Mouse (Mus musculus): ENCODE data around the gene Phf24. TPM values are rescaled to one million over a fixed set of nuclear protein-coding genes. Genes with fewer than 3 reads are reported as not detected.

Phf24 gene
- total RNA-seq, 2 experiments from 2014 or later, result 333 to 352 TPM

- DNase-seq (ENCODE audit: low spot score in 2 of 2), result no peak
- intact Hi-C loops (cut with DNase I), result no loop called here
Measured at GRCm38 (mm10) chr4:42903942-42904341, 12.5 kb upstream of the Phf24 start.

- no peak for DNase-seq (ENCODE audit: low spot score in 2 of 2)
- intact Hi-C loops (cut with DNase I), result no loop called here
Measured at GRCm38 (mm10) chr4:42904523-42904922, 11.9 kb upstream of the Phf24 start.

- intact Hi-C loops (cut with DNase I), result no loop called here
- DNase-seq (ENCODE audit: low spot score in 2 of 2), result no peak
Measured at GRCm38 (mm10) chr4:42904966-42905365, 11.5 kb upstream of the Phf24 start.

- DNase-seq (ENCODE audit: low spot score in 2 of 2), result peak in 1 of 2 experiments; percentile 2
- intact Hi-C loops (cut with DNase I), result no loop called here
Measured at GRCm38 (mm10) chr4:42913391-42913790, 3.1 kb upstream of the Phf24 start.

- intact Hi-C loops (cut with DNase I), result loop anchor here (5.0 kb wide), 1 partner anchor 38 kb away; no protein-coding TSS in a partner anchor
- DNase-seq (ENCODE audit: low spot score in 2 of 2), result no peak
Measured at GRCm38 (mm10) chr4:42915311-42915710, 1.1 kb upstream of the Phf24 start.

GRCm38 (mm10) chr4:42915966-42916365 lies 494 bp upstream of the Phf24 start:
- DNase-seq (ENCODE audit: low spot score in 2 of 2), result peak in 1 of 2 experiments; percentile 6
- intact Hi-C loops (cut with DNase I), result loop anchor here (5.0 kb wide), 1 partner anchor 39 kb away; no protein-coding TSS in a partner anchor

GRCm38 (mm10) chr4:42917402-42917774 lies 928 bp downstream of the Phf24 start:
- peak; percentile 40 to 66 for DNase-seq (ENCODE audit: low spot score in 2 of 2)
- intact Hi-C loops (cut with DNase I), result loop anchor here (1.0 to 5.0 kb wide), 2 partner anchors 32 to 40 kb away; partner anchors contain the start of gene Dnajb5

GRCm38 (mm10) chr4:42920726-42921125 lies 4.3 kb downstream of the Phf24 start:
- intact Hi-C loops (cut with DNase I), result loop anchor here (5.0 kb wide), 1 partner anchor 33 kb away; no protein-coding TSS in a partner anchor
- peak; percentile 12 to 17 for DNase-seq (ENCODE audit: low spot score in 2 of 2)

GRCm38 (mm10) chr4:42921536-42921935 lies 5.1 kb downstream of the Phf24 start:
- intact Hi-C loops (cut with DNase I), result loop anchor here (5.0 kb wide), 1 partner anchor 34 kb away; no protein-coding TSS in a partner anchor
- DNase-seq (ENCODE audit: low spot score in 2 of 2), result peak; percentile 40 to 53

- intact Hi-C loops (cut with DNase I), result loop anchor here (5.0 kb wide), 1 partner anchor 35 kb away; no protein-coding TSS in a partner anchor
- DNase-seq (ENCODE audit: low spot score in 2 of 2), result peak in 1 of 2 experiments; percentile 46
Measured at GRCm38 (mm10) chr4:42922056-42922455, 5.6 kb downstream of the Phf24 start.

- intact Hi-C loops (cut with DNase I), result loop anchor here (5.0 kb wide), 1 partner anchor 35 kb away; no protein-coding TSS in a partner anchor
- DNase-seq (ENCODE audit: low spot score in 2 of 2), result peak in 1 of 2 experiments; percentile 14
Measured at GRCm38 (mm10) chr4:42922461-42922860, 6.0 kb downstream of the Phf24 start.

GRCm38 (mm10) chr4:42924095-42924710 lies 7.7 kb downstream of the Phf24 start:
- DNase-seq (ENCODE audit: low spot score in 2 of 2), result peak; percentile 31 to 38
- intact Hi-C loops (cut with DNase I), result loop anchor here (5.0 kb wide), 1 partner anchor 37 kb away; no protein-coding TSS in a partner anchor

GRCm38 (mm10) chr4:42928209-42928608 lies 11.7 kb downstream of the Phf24 start:
- intact Hi-C loops (cut with DNase I), result no loop called here
- DNase-seq (ENCODE audit: low spot score in 2 of 2), result peak; percentile 2 to 3

- intact Hi-C loops (cut with DNase I), result no loop called here
- peak; percentile 2 for DNase-seq (ENCODE audit: low spot score in 2 of 2)
Measured at GRCm38 (mm10) chr4:42928952-42929351, 12.5 kb downstream of the Phf24 start.

- intact Hi-C loops (cut with DNase I), result no loop called here
- peak; percentile 2 to 3 for DNase-seq (ENCODE audit: low spot score in 2 of 2)
Measured at GRCm38 (mm10) chr4:42932229-42932969, 15.9 kb downstream of the Phf24 start.

GRCm38 (mm10) chr4:42933630-42934029 lies 17.2 kb downstream of the Phf24 start:
- DNase-seq (ENCODE audit: low spot score in 2 of 2), result peak; percentile 60 to 73
- intact Hi-C loops (cut with DNase I), result no loop called here

GRCm38 (mm10) chr4:42941396-42941795 lies 24.9 kb downstream of the Phf24 start:
- intact Hi-C loops (cut with DNase I), result no loop called here
- DNase-seq (ENCODE audit: low spot score in 2 of 2), result peak in 1 of 2 experiments; percentile 52

- peak in 1 of 2 experiments; percentile 22 for DNase-seq (ENCODE audit: low spot score in 2 of 2)
- intact Hi-C loops (cut with DNase I), result no loop called here
Measured at GRCm38 (mm10) chr4:42943341-42943740, 26.9 kb downstream of the Phf24 start.

- no peak for DNase-seq (ENCODE audit: low spot score in 2 of 2)
- intact Hi-C loops (cut with DNase I), result no loop called here
Measured at GRCm38 (mm10) chr4:42944185-42944584, 27.7 kb downstream of the Phf24 start.

GRCm38 (mm10) chr4:42945043-42945442 lies 28.6 kb downstream of the Phf24 start:
- DNase-seq (ENCODE audit: low spot score in 2 of 2), result peak in 1 of 2 experiments; percentile 10
- intact Hi-C loops (cut with DNase I), result no loop called here

All from left cerebral cortex, postnatal 36 days (tissue).